Mouse (Mus musculus) midbrain, embryonic 15.5 days (tissue): ENCODE data around the gene Rnf11. TPM values are rescaled to one million over a fixed set of nuclear protein-coding genes. Genes with fewer than 3 reads are reported as not detected.

Experiments used
- ATAC-seq: fragments of 200-750 bp; cut with Nextera tagmentation; replicated peaks from 2 replicates; pipeline ENCODE4 v1.8.0; 2017; ENCODE audit warnings: moderate TSS enrichment
- H3K27ac ChIP-seq: fragments of 300-500 bp; sonication (generic); 2 replicates; pipeline ENCODE4 v1.5.1; 2015; ENCODE audit warnings: mild to moderate bottlenecking, inconsistent platforms
- H3K27me3 ChIP-seq: fragments of 300-500 bp; sonication (generic); replicated peaks from 2 replicates; pipeline ENCODE4 v1.6.1; 2015; ENCODE audit warnings: inconsistent platforms
- H3K36me3 ChIP-seq: fragments of 300-500 bp; sonication (generic); replicated peaks from 2 replicates; pipeline ENCODE4 v1.6.1; 2015; ENCODE audit warnings: inconsistent platforms
- H3K4me1 ChIP-seq: fragments of 300-500 bp; sonication (generic); 2 replicates; pipeline ENCODE4 v1.6.1; 2015; ENCODE audit warnings: inconsistent platforms
- H3K4me2 ChIP-seq: fragments of 300-500 bp; sonication (generic); 2 replicates; pipeline ENCODE4 v1.6.1; 2015; ENCODE audit warnings: inconsistent platforms, mild to moderate bottlenecking, moderate library complexity
- H3K4me3 ChIP-seq: fragments of 300-500 bp; sonication (generic); 2 replicates; pipeline ENCODE4 v1.5.1; 2015; ENCODE audit warnings: mild to moderate bottlenecking, inconsistent platforms
- H3K9ac ChIP-seq: fragments of 300-500 bp; sonication (generic); 2 replicates; pipeline ENCODE4 v1.6.1; 2015; ENCODE audit warnings: mild to moderate bottlenecking, inconsistent platforms
- H3K9me3 ChIP-seq: fragments of 300-500 bp; sonication (generic); 2 replicates; pipeline ENCODE4 v1.6.1; 2016; ENCODE audit warnings: inconsistent platforms
- WGBS: fragments of 180-500 bp; shearing (Covaris S2); methylation state at CpG from one replicate; pipeline ENCODE4 v1.1.7; 2015; ENCODE audit warnings: mixed read lengths; 5-methylcytosine and 5-hydroxymethylcytosine counted together
- polyA plus RNA-seq: library from polyadenylated mRNA; unstranded; fragments of >200 nt; fragmentation: Nextera tagmentation; extraction: Ambion mirVana; gene quantifications from 2 replicates; pipeline ENCODE4 v1.2.1, GENCODE M21; 2015

Gene Rnf11
- 61.2 and 63.9 TPM in 2 replicates for polyA plus RNA-seq

DNA sequence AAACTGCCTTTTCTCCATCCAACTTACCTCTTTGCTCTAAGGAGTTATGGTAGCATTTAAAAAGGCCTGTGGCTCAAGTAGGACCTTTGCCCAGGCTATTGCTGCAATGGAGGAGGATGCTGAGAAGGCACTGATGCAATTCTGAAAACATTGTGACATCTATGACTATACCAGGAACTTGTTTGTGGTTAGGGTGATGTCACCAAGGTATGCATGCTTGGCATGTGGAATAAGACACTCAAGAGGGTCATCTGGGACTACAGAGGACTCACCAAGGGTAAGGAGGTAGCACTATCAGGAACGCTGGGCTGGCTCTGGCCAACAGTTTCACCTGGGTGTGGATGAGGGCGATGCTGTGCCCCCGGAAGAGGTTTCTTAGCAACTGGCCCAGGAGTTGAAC lies at the start of gene Rnf11:
TSS of gene Rnf11 (minus strand) at position 108 of the 400 bp plus-strand sequence.
- H3K4me2 ChIP-seq: no peak within 1 kb of the TSS
- H3K36me3 ChIP-seq: no peaks in the 10 kb centered on the region
- ATAC-seq: no peak
- H3K27me3 ChIP-seq: no peaks in the 10 kb centered on the region
- no peak within 1 kb of the TSS for H3K4me3 ChIP-seq
- 92% methylated on average over 3 of the region's 3 CpGs for WGBS
- H3K4me1 ChIP-seq: no peaks in the 10 kb centered on the region
- no peak within 1 kb of the TSS for H3K9ac ChIP-seq
- no peak within 1 kb of the TSS for H3K27ac ChIP-seq
- H3K9me3 ChIP-seq: no peaks in the 10 kb centered on the region

DNA sequence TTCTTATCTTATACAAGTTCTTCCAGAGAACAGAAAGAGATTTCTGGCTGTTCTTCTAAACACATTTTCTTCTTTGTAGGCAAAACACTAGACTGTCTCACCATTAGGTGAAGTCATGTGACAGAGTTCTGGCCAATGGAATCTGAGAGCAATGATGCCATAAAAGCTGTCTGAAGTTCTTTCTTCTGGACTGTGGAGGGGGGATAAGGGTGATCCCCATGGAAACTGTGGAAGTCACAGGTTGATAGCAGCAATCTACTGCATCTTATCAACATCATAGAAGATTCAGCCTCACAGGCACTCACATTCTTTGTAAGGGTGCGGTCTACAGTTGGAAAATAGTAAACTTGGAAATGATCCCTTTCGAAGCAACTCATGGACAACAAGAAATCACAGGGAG lies 46.6 kb upstream of the Rnf11 start, which contains the start of gene 4930522H14Rik:
TSS of gene 4930522H14Rik (minus strand) at position 187 of the 400 bp plus-strand sequence.
- no peaks in the 10 kb centered on the region for H3K4me1 ChIP-seq
- H3K27me3 ChIP-seq: no peaks in the 10 kb centered on the region
- no peak for ATAC-seq
- peak within 1 kb of the TSS; percentile 21 for H3K4me2 ChIP-seq
- no peak within 1 kb of the TSS for H3K4me3 ChIP-seq
- no peaks in the 10 kb centered on the region for H3K9me3 ChIP-seq
- H3K27ac ChIP-seq: no peak within 1 kb of the TSS
- no peak within 1 kb of the TSS for H3K9ac ChIP-seq
- no peaks in the 10 kb centered on the region for H3K36me3 ChIP-seq
- 95% methylated on average over 2 of the region's 2 CpGs for WGBS

DNA sequence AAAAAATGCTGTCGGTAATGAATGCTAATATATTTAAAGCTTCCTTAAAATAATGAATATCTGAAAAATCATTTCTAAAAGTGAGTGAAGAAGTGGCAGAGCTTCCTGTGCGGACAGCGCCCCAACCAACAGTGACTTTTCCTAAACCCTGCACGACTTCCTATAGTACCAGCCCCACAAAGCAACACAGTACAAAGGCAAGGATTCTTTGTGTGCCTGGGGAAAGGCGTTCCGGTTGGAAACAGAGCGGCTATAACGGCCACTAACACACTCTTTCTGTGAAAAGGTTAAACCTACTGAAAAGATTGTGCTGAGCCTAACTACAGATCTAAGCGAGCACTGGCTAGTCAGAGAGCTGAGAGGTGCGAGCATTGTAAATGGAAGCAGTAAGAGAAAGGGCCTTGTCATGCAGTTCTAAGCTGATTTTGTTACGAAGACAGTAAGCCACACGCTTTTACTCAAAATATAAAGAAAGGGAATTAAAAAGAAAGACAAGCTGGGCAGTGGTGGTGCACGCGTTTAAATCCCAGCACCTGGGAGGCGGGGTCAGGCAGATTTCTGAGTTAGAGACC lies 45.8 kb upstream of the Rnf11 start:
- ATAC-seq: no peak
- H3K27ac ChIP-seq: no peak overlapping the region
- H3K4me3 ChIP-seq: no peak overlapping the region
- H3K4me2 ChIP-seq: peak overlapping the region; percentile 21
- H3K36me3 ChIP-seq: no peaks in the 10 kb centered on the region
- no peaks in the 10 kb centered on the region for H3K4me1 ChIP-seq
- H3K9ac ChIP-seq: no peak overlapping the region
- H3K9me3 ChIP-seq: no peaks in the 10 kb centered on the region
- WGBS: 21% methylated on average over 15 of the region's 15 CpGs
- no peaks in the 10 kb centered on the region for H3K27me3 ChIP-seq

DNA sequence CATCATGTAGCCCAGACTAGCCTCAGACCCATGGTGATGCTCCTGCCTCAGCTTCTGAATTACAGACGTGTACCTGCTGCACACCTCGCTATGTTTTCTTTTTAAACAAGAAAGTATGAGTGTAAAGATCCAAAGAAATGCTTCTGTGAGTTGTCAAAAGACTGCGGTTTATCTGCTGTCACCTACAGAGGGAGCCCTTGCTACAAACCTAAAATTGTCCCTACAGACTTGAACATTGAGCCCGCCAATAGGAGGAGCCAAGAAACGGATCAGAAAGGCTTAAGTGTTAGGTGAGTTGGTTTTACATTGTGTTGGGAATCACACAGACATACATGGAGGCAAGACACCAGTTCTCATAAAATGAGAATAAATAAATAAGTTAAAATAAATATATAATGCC lies 20.4 kb upstream of the Rnf11 start:
- Histone ChIP-seq H3K4me1 (no peaks in the 10 kb centered on the region), H3K36me3 (no peaks in the 10 kb centered on the region), H3K9ac (no peak overlapping the region), H3K27me3 (no peaks in the 10 kb centered on the region), H3K9me3 (no peaks in the 10 kb centered on the region), H3K4me2 (no peak overlapping the region), H3K4me3 (no peak overlapping the region), H3K27ac (no peak overlapping the region)
- 8% methylated on average over 5 of the region's 5 CpGs for WGBS
- no peak for ATAC-seq

DNA sequence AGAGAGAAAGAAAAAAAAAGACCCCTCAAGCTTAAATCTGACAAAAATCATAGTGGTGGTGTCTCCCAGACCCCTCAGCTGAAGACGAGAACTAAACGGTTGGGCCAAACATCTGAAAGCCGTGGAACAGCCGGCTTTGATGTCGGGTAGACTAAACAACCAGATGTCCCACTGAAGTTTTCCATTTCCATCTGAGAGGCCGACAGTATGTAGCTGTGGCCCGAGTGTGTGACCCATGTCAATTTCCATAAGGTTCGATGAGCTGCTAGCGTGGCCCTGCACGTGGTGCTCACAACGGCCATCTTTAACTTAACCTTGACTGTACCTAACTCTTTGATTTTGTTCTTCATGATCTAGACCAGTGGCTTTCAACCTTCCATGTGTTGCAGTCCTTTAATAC lies 13.9 kb upstream of the Rnf11 start:
- H3K4me2 ChIP-seq: no peak overlapping the region
- H3K9me3 ChIP-seq: no peaks in the 10 kb centered on the region
- H3K27ac ChIP-seq: no peak overlapping the region
- H3K27me3 ChIP-seq: no peaks in the 10 kb centered on the region
- no peak overlapping the region for H3K9ac ChIP-seq
- H3K36me3 ChIP-seq: no peaks in the 10 kb centered on the region
- no peak for ATAC-seq
- WGBS: 83% methylated on average over 11 of the region's 11 CpGs
- H3K4me3 ChIP-seq: no peak overlapping the region
- H3K4me1 ChIP-seq: no peaks in the 10 kb centered on the region

DNA sequence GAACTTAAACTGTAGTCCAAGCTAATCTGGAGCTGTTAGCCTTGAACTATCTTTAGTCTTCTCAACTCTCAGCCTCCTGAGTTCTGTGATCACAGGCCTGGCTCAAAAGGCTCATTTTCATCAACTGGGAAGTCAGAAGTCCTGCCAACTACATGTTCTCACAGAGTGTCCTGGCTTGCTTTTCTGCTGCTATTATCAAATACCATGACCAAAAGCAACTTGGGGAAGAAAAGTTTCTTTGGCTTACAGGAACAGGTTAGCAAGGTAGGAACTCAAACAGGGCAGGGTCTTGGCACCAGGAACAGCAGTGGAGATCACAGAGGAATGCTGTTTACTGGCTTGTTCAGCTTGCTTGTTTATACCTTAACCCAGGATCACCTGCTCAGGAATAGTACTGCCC lies 9.1 kb upstream of the Rnf11 start:
- H3K9me3 ChIP-seq: no peaks in the 10 kb centered on the region
- H3K4me3 ChIP-seq: no peak overlapping the region
- no peaks in the 10 kb centered on the region for H3K4me1 ChIP-seq
- H3K27me3 ChIP-seq: no peaks in the 10 kb centered on the region
- H3K27ac ChIP-seq: no peak overlapping the region
- H3K36me3 ChIP-seq: no peaks in the 10 kb centered on the region
- no peak overlapping the region for H3K4me2 ChIP-seq
- no peak for ATAC-seq
- H3K9ac ChIP-seq: no peak overlapping the region

DNA sequence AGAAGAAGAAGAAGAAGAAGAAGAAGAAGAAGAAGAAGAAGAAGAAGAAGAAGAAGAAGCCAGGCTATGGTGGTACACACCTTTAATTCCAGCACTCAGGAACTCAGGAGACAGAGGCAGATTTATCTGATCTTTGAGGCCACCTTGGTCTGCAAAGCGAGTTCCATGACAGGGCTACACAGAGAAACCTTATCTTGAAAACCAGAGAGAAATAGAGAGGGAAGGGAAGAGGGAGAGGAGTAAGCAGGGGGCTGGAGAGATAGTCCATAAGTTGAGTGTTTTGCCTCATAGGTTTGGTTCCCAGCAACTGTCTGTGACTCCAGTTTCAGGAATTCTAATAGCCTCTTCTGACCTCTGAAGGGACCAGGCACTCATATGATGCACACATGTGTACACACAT lies 4.3 kb upstream of the Rnf11 start:
- no peak overlapping the region for H3K4me3 ChIP-seq
- H3K27ac ChIP-seq: no peak overlapping the region
- no peaks in the 10 kb centered on the region for H3K36me3 ChIP-seq
- no peaks in the 10 kb centered on the region for H3K27me3 ChIP-seq
- WGBS: 95% methylated on average over 1 of the region's 1 CpGs
- no peak for ATAC-seq
- no peaks in the 10 kb centered on the region for H3K9me3 ChIP-seq
- no peaks in the 10 kb centered on the region for H3K4me1 ChIP-seq
- no peak overlapping the region for H3K9ac ChIP-seq
- no peak overlapping the region for H3K4me2 ChIP-seq

DNA sequence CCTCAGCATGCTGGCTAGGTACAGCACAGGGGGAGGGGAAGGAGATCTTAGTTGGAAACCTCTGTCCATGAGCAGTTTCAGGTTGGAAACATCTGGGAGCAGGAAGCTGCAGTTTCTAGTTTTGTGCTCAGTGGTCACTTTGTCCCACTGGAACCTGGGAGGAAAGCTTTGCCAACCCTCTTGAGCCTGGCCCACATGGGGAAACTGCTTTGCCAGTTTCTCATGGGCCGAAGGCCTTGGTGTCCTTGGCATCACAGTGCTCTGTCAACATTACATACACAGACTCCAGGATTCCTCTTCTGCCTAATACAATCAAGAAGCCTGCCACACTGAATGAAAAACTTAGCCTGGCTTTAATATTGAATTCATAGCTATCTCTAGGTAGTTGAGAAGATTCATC lies 1.8 kb downstream of the Rnf11 start:
- Histone ChIP-seq H3K4me3 (no peak overlapping the region), H3K36me3 (no peaks in the 10 kb centered on the region), H3K4me2 (no peak overlapping the region), H3K9ac (no peak overlapping the region), H3K4me1 (no peaks in the 10 kb centered on the region), H3K27me3 (no peaks in the 10 kb centered on the region), H3K27ac (no peak overlapping the region), H3K9me3 (no peaks in the 10 kb centered on the region)
- no peak for ATAC-seq
- 100% methylated on average over 1 of the region's 1 CpGs for WGBS

DNA sequence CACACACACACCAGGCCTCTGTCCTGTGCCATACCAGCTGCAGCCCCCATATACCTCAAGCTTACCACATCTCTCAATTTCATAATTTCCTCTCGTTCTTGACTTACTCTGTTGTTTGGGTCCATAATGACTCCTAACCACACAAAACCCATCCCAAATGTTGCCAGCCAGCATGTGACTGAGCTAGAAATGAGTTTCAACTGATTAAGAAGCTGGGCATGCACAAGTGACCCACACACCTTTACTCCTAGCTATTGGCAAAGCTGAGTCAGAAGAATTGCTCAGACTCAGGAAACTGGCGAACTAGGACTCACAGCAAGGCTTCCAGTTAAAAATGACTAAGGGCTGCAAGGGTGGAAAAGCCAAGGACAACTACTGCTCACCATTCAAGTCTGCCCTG lies 3.1 kb downstream of the Rnf11 start:
- no peak for ATAC-seq
- Histone ChIP-seq H3K4me3 (no peak overlapping the region), H3K27me3 (no peaks in the 10 kb centered on the region), H3K9me3 (no peaks in the 10 kb centered on the region), H3K27ac (no peak overlapping the region), H3K36me3 (no peaks in the 10 kb centered on the region), H3K9ac (no peak overlapping the region), H3K4me2 (no peak overlapping the region), H3K4me1 (no peaks in the 10 kb centered on the region)
- WGBS: 78% methylated on average over 2 of the region's 2 CpGs

DNA sequence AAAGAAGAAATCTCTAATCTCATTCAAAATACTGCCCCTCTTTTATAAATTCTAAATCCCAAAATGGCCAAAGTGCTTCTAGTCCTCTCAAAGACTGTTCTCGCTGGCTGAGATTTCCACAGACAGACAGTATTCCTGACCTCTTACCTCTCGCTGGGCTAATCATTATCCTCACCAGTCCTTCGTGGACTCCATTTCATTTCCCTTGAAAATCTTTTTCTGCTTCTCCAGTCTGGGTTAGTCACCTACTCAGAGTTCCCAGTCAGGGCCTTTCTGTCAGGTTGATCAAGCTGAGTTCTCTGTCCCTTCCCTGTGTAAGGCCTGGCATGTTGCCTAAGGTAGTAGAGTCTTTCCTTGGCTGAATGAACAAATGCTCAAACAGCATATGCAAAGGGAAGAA lies 7.1 kb downstream of the Rnf11 start:
- Histone ChIP-seq H3K9ac (no peak overlapping the region), H3K4me3 (no peak overlapping the region), H3K27me3 (no peaks in the 10 kb centered on the region), H3K9me3 (no peaks in the 10 kb centered on the region), H3K4me1 (peaks cover 19% of the 10 kb centered on the region), H3K4me2 (no peak overlapping the region), H3K36me3 (no peaks in the 10 kb centered on the region), H3K27ac (no peak overlapping the region)
- WGBS: 87% methylated on average over 3 of the region's 3 CpGs
- ATAC-seq: no peak

DNA sequence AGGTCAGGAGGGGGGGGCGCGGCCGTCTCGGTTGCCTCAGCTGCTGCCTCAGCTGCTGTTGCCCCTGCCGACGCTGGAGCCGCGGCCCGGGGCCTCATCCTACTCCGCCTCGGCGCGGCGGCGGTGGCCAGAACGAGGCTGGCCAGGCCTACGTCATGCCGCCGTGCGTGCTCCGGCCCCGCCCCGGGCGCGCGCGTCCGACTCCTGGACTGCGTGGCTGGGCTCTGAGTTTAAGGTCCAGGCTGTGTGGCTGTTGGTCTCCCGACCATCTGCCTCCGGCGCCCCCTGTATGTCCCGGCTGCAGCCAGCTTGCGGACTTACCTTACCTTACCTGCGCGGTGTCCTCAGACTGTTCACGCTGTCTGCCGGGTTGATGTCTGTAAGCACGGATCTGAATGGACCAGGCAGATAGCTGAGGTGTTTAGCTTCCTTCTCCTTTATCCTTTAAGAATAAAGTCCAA lies 7.9 kb downstream of the Rnf11 start:
- peak; percentile 100 for ATAC-seq
- Histone ChIP-seq H3K4me3 (peak overlapping the region; percentile 97), H3K4me1 (peaks cover 26% of the 10 kb centered on the region), H3K9me3 (no peaks in the 10 kb centered on the region), H3K9ac (peak overlapping the region; percentile 98), H3K27me3 (no peaks in the 10 kb centered on the region), H3K4me2 (peak overlapping the region; percentile 64), H3K36me3 (no peaks in the 10 kb centered on the region), H3K27ac (peak overlapping the region; percentile 95)
- under 1% methylated on average over 38 of the region's 39 CpGs for WGBS

DNA sequence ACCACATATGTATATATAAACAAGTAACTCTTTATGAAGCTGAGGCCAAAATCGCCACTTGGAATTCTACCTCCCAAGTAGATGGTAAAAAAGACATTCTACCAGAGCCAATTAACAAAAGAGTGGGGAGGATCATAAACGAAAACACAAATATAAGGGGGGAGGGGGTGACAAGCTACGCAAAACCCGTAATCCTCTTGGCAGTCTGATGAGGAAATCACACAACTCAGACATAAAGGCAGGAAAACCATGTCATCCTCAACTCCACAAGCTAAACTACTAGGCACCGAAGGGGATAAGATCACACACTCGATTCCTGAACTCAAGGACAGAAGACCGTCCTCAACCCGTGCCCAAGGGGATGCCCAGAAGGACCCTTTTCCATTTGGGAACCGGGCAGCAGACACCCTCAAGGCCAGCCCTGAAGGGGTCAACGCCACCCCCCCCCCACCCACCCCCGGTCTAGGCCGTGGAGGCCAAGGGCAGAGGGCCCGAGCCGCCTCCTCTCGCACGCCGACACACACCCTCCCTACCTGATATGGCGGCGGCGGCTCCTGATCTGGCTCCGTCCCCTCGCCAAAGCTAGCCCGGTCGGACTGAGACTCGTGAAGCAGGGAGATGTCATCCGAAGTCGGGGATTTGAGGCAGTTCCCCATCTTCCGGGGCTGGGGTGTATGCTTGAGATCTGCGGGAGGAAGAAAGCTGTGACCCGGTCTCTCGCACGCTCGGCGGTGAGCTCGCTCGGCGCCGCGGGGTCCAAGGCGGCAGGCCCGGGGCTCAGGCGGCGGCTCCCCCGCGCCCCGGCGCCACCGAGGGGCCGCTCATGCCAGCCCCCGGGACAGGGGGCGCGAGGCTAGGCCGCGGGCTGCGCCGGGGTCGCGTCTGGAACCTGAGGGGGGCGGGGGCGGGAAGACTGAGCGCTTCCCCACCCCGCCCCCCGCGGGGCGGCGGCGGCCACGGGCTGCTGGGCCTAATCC lies 8.7 kb downstream of the Rnf11 start:
- peaks cover 28% of the 10 kb centered on the region for H3K4me1 ChIP-seq
- H3K4me3 ChIP-seq: peak overlapping the region; percentile 97
- no peaks in the 10 kb centered on the region for H3K36me3 ChIP-seq
- H3K4me2 ChIP-seq: peak overlapping the region; percentile 64
- ATAC-seq: peak; percentile 78
- H3K27me3 ChIP-seq: no peaks in the 10 kb centered on the region
- no peaks in the 10 kb centered on the region for H3K9me3 ChIP-seq
- WGBS: under 1% methylated on average over 57 of the region's 68 CpGs
- peak overlapping the region; percentile 95 for H3K27ac ChIP-seq
- H3K9ac ChIP-seq: peak overlapping the region; percentile 98
